Mouse (Mus musculus) cerebellum, adult 2 months (tissue): ENCODE data around the gene Gm10226. TPM values are rescaled to one million over a fixed set of nuclear protein-coding genes. Genes with fewer than 3 reads are reported as not detected.
"Not testable (repeated sequence)": the region's sequence is repeated elsewhere in the genome, so short reads cannot be mapped to it uniquely, and the experiment has no call there.

Experiments
- DNase-seq, 2 experiments: peaks; one replicate each; pipeline ENCODE4 v3.0.0; 2021
- H3K27ac ChIP-seq: fragments of 200-500 bp; 2 replicates; pipeline ENCODE4 v1.5.1; 2012; ENCODE audit warnings: low read length, control low read depth, inconsistent platforms; ENCODE audit not compliant: insufficient read depth
- H3K27me3 ChIP-seq: fragments of 200-500 bp; 2 replicates; pipeline ENCODE4 v1.6.1; 2012; ENCODE audit warnings: inconsistent platforms, mild to moderate bottlenecking, low read length, moderate library complexity; ENCODE audit not compliant: control insufficient read depth, insufficient read depth
- H3K4me1 ChIP-seq: fragments of 200-500 bp; 2 replicates; pipeline ENCODE4 v1.6.1; 2011; ENCODE audit warnings: low read length; ENCODE audit not compliant: control insufficient read depth, insufficient read depth
- H3K4me3 ChIP-seq: fragments of 200-500 bp; replicated peaks from 2 replicates; pipeline ENCODE3; 2011; ENCODE audit warnings: mild to moderate bottlenecking, low read depth, low read length, control low read depth; ENCODE audit not compliant: insufficient read depth
- CTCF ChIP-seq: fragments of 200-500 bp; IDR thresholded peaks from 2 replicates; pipeline ENCODE4 v1.5.1; 2011; ENCODE audit warnings: low read depth, mild to moderate bottlenecking, control low read depth, low read length, moderate library complexity, borderline replicate concordance; ENCODE audit not compliant: insufficient read depth
- POLR2A ChIP-seq: fragments of 200-500 bp; IDR thresholded peaks from 2 replicates; pipeline ENCODE4 v1.6.1; 2011; ENCODE audit warnings: low read length, control low read depth, borderline replicate concordance; ENCODE audit not compliant: insufficient read depth
- WGBS: fragments of 180-500 bp; shearing (Covaris S2); methylation state at CpG from one replicate; pipeline ENCODE4 v1.1.7; 2018; 5-methylcytosine and 5-hydroxymethylcytosine counted together
- polyA plus RNA-seq: library from polyadenylated mRNA; depleted of rRNA; stranded (reverse); fragments of >200 nt; gene quantifications from 2 replicates; pipeline ENCODE4 v1.2.3, GENCODE M21; 2012; rRNA removed

Gene Gm10226
- 5.3 and 5.5 TPM in 2 replicates for polyA plus RNA-seq

DNA sequence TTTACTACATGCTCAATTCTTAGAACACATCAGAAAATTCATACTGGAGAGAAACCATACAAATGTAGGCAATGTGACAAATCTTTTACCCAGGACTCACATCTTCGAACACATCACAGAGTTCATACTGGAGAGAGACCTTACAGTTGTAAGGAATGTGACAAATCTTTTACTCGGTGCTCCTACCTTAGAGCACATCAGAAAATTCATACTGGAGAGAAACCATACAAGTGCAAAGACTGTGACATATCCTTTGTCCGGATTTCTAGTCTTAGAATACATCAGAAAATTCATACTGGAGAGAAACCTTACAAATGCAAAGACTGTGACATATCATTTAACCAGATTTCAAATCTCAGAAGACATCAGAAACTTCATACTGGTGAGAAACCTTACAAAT lies at the start of gene Gm10226:
Gene Gm10226 (plus strand): TSS at position 301 of the 400 bp plus-strand sequence.
- TF ChIP-seq CTCF (no peak), POLR2A (no peak)
- Histone ChIP-seq H3K27me3 (no peaks in the 10 kb centered on the region), H3K27ac (no peak within 1 kb of the TSS), H3K4me3 (no peak within 1 kb of the TSS), H3K4me1 (no peaks in the 10 kb centered on the region)
- no peak for DNase-seq
- 95% methylated on average over 3 of the region's 3 CpGs for WGBS

DNA sequence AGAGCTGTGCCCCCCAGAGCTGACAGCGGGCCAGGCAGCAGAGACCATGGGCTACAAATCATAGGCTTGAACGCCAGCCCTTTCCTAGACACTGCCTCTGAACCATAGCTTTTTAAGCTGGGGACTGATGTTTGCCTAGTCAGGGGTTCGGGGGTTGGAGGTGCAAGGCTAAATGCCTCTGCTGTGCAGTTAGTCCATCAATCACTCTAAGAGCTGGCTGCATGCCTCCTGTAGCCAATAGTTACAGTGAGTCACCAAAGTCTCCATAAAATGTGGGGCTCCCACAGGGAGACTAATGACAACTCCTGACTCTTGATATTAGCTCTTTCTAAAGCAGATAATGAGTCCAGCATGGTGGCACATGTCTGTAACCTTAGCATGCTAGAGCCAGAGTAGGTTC lies 42.9 kb upstream of the Gm10226 start:
- no peak overlapping the region for H3K4me3 ChIP-seq
- no peak for DNase-seq
- no peak for TF ChIP-seq CTCF
- no peak for TF ChIP-seq POLR2A
- no peaks in the 10 kb centered on the region for H3K4me1 ChIP-seq
- 68% methylated on average over 3 of the region's 3 CpGs for WGBS
- no peaks in the 10 kb centered on the region for H3K27me3 ChIP-seq
- H3K27ac ChIP-seq: no peak overlapping the region

DNA sequence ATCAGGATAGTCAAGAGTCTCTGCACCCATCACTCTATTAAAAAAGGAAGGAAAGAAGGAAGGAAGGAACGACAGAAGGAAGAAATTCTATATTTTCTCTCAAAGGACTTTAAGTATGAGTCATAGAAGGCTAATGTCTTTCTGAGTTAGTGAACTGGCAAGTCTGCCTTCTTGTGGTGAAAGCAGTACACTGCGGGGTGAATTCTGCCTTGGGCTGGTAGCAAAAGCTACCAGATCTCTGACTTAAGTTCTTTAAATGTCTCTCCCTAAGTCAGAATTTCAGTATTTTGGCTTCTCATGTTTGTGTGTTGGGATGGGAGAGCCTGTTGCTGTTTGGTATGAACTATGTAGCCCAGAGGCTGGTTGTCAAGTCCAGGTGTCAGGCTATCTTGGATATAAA lies 41.7 kb upstream of the Gm10226 start:
- H3K27me3 ChIP-seq: no peaks in the 10 kb centered on the region
- H3K4me3 ChIP-seq: no peak overlapping the region
- WGBS: 36% methylated on average over 2 of the region's 2 CpGs
- TF ChIP-seq CTCF (no peak), POLR2A (no peak)
- no peaks in the 10 kb centered on the region for H3K4me1 ChIP-seq
- DNase-seq: peak in 1 of 2 experiments; percentile 7
- H3K27ac ChIP-seq: peak overlapping the region; percentile 72; the same call in 1 of the 2 replicates

DNA sequence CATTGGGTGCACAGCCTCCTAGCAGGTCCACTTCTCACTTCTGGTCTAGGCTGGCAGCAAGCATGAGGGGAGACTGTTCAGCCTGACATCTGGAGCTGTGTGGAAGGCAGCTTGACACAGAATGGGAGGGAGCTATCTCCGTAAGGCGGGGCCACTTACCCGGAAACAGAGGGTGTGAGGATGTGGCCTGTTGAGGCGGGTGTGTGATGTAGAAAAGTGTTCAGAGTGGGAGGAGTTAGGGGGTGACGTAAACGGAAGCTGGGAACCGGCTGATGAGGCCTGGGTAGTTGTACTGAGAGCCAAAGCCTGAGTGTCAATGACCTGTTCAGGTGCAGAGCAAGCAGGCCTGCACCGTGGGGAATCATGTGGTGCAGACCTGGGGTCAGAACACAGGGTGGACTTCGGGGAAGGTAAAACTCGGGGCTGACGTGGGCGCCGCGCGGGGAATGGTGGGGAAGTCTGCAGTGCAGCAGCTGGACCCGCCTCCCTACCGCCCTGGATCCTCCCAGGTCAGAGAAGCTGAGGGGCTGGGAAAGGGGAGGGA lies 41.2 kb upstream of the Gm10226 start, which contains the start of gene Zfp983:
Gene Zfp983 (plus strand): TSS at position 261 of the 544 bp plus-strand sequence.
- H3K4me1 ChIP-seq, H3K27me3 ChIP-seq: not testable (repeated sequence)
- DNase-seq: peak; percentile 66 to 71
- WGBS: 2% methylated on average over 17 of the region's 17 CpGs
- Histone ChIP-seq H3K4me3 (peak within 1 kb of the TSS; percentile 45), H3K27ac (peak within 1 kb of the TSS; percentile 72; the same call in 1 of the 2 replicates)

DNA sequence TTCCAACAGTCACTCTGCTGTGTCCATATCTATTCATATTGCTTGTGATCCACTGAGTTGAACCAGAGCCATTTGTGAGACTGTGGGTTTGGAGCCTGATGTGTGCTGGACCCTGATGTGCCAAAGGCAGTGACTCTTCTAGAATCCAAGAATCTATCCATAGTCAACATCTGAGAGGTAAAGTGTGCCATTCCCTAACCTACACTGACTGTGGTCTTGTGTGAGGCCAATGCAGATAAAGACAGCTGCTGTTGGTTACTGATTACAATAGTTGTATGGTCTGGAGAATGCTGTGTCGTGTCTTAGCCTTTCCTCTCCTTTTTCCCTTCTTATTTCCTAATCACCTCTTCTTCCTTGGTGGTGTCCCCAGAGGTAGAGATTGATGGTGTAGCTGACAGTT lies 12.8 kb upstream of the Gm10226 start:
- H3K27ac ChIP-seq, H3K4me3 ChIP-seq, H3K4me1 ChIP-seq, H3K27me3 ChIP-seq, DNase-seq: not testable (repeated sequence)
- 22% methylated on average over 1 of the region's 1 CpGs for WGBS

DNA sequence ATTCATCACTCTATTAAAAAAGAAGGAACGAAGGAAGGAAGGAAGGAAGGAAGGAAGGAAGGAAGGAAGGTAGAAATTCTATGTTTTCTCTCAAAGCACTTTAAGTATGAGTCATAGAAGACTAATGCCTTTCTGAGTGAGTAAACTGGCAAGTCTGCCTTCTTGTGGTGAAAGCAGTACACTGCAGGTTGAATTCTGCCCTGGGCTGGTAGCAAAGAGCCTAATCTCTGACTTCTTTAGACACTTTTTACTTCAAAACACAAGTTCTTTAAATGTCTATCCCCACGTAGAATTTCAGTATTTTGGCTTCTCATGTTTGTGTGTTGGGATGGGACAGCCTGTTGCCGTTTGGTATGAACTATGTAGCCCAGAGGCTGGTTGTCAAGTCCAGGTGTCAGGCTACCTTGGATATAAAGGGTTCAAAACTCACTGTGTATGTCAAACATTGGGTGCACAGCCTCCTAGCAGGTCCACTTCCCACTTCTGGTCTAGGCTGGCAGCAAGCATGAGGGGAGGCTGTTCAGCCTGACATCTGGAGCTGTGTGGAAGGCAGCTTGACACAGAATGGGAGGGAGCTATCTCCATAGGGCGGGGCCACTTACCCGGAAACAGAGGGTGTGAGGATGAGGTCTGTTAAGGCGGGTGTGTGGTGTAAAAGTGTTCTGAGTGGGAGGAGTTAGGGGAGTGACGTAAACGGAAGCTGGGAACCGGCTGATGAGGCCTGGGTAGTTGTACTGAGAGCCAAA lies 12.2 kb upstream of the Gm10226 start:
- H3K4me1 ChIP-seq: no peaks in the 10 kb centered on the region

DNA sequence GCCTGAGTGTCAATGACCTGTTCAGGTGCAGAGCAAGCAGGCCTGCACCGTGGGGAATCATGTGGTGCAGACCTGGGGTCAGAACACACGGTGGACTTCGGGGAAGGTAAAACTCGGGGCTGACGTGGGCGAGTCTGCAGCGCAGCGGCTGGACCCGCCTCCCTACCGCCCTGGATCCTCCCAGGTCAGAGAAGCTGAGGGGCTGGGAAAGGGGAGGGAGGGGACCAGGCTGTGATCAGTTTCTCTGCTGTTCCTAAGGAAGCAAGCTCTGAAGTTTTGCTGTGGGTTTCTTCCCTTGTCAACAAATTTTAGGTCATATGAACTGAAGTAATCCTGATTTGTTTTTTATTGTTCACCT lies 11.7 kb upstream of the Gm10226 start:
- not testable (repeated sequence) for H3K4me1 ChIP-seq, H3K27me3 ChIP-seq, DNase-seq, H3K27ac ChIP-seq
- TF ChIP-seq POLR2A: peak; percentile 20; the same call in 1 of the 2 replicates
- WGBS: under 1% methylated on average over 10 of the region's 10 CpGs
- peak overlapping the region; percentile 45 for H3K4me3 ChIP-seq

More for the DNA sequence above, 12.2 kb upstream of the Gm10226 start:
- TF ChIP-seq POLR2A (no peak), CTCF (peak; percentile 30; the same call in 1 of the 2 replicates)
- Histone ChIP-seq H3K4me3 (peak overlapping the region; percentile 45), H3K27me3 (no peaks in the 10 kb centered on the region), H3K27ac (peak overlapping the region; percentile 33; the same call in 1 of the 2 replicates)
- peak; percentile 78 to 84 for DNase-seq
- 3% methylated on average over 9 of the region's 9 CpGs for WGBS

DNA sequence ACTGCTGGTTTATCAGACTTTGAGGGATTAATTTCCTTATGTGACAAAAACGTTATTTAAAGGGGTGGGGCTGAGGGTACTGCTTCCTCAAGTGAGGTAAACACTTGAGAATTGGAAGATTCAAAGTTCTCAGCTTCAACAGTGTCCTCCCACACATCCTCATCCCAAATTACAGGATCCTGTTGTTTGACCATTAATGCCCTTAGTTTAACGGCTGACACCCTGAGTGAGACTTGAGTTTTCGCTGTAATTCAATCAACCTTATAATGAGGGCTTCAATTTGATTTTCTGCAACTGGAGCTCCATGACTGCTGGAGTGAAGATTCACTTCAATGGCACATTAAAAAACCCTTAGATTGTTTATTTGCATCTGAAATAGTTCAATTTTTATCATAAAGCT lies 1.7 kb downstream of the Gm10226 start:
- DNase-seq: no peak
- Histone ChIP-seq H3K27me3 (no peaks in the 10 kb centered on the region), H3K4me3 (no peak overlapping the region), H3K4me1 (no peaks in the 10 kb centered on the region), H3K27ac (no peak overlapping the region)
- TF ChIP-seq CTCF (no peak), POLR2A (no peak)
- WGBS: 82% methylated on average over 3 of the region's 3 CpGs
